Mouse (Mus musculus): Measurements from ENCODE around the gene Ppp3r1. TPM values are rescaled to one million over a fixed set of nuclear protein-coding genes. Genes with fewer than 3 reads are reported as not detected.

Gene Ppp3r1
- total RNA-seq (2015), result 56.9 and 72.0 TPM in 2 replicates
- 57.6 and 69.3 TPM in 2 replicates for total RNA-seq (2017)

DNA sequence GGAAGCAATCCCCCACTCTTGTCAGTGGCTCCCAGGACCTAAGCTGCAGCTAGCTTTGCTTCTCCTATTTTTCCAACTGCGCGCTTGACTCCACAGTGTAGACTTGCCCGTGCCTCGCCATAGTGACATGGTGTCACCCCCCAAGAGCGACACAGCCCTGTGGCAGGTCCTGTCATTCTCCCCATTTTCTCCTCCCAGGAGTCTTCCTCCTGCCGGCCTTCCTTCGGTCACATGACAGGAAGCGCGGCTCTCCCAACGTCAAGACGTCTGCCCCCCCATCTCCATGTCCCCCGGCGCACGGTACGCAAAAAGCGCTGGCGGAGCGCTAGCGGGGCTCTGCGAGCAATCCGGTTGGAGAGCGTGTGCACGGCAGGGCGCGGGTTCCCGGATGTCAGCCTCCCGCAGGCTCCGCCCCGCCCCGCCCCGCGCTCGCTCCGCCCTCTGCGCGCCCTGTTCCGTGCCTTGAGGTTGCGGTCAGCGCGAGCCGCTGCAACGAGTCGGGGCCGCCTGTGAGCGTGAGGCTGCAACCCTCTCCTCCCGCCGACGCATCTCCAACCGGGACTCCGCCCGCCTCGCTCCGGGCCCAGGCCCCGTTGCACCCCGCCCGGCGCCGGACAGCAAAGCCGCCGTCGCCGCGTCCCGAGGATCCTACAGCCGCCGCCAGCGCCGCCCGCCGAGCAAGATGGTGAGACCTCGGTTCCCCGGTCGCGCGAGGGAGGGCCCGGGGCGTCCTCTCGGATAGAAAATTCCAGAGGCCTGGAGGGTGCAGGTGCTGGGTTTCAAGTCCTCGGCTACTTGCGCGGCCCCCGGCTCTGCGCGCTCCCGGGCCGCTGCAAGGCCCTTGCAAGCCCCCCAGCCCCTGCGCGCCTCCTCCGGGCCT lies at the start of gene Ppp3r1:
TSS of gene Ppp3r1 (plus strand) at position 406 of the 880 bp plus-strand sequence.
- ATAC-seq (replicated peaks; ENCODE audit: poor library complexity), result peak; percentile 90

DNA sequence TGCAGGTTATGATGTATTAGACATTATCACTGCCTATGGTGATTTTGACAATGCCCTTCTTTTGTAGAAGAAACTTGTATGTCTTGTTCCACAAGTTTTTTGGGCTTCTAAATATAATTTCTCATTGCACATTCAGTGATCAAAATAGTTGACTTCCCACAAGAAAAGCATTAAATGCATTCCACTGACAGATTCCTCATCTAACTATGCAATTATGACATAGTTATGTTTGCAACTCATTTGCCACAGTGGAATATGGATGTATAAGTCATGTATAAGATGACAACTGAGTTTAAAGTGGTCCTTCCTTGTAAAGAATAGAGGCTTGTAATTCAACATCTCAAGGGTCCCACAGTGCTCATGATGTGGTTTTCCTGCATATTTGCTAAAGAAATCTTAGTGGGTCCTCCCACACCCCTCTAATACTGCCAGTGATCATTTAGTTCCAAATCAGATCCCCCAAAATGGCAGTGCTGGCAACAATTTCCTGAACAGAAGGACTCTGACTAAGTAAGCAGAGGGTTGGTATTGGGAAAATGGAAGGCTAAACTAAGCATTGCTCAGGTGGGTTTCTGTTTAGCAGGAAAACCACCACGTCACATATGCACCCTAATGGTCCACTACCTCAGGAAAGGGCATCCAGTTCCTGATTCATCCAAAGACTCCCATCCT lies 46.5 kb upstream of the Ppp3r1 start:
- no peak for ATAC-seq (replicated peaks; ENCODE audit: poor library complexity)

DNA sequence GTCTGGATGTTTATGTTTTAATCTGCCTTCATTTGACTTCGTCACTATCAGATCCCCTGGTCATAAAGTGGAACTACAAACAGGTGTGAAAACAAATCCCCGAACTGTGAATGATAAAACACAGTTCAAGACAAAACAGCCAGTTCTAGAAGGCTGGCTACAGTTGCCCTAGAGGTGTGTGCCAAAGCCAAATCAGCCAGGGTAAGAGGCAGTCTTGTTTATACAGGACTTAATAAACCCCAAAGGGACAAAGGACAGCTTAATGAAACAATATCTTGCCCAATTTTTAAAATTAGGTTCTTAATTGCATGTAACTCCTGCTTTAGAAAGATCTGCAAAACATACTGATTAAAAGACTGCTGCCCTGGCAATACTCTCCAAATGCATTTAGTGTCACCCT lies 32.6 kb upstream of the Ppp3r1 start:
- ATAC-seq (replicated peaks; ENCODE audit: poor library complexity), result no peak

- ATAC-seq (replicated peaks; ENCODE audit: poor library complexity), result no peak
These were observed 23.4 kb upstream of the Ppp3r1 start for GRCm38 (mm10) chr11:17135638-17136037.

GRCm38 (mm10) chr11:17138306-17139033 lies 20.6 kb upstream of the Ppp3r1 start:
- ATAC-seq (replicated peaks; ENCODE audit: poor library complexity), result no peak

- peak; percentile 7; the same call in 1 of the 2 replicates for ATAC-seq (replicated peaks; ENCODE audit: poor library complexity)
These were observed 727 bp downstream of the Ppp3r1 start for GRCm38 (mm10) chr11:17159738-17160241.

DNA sequence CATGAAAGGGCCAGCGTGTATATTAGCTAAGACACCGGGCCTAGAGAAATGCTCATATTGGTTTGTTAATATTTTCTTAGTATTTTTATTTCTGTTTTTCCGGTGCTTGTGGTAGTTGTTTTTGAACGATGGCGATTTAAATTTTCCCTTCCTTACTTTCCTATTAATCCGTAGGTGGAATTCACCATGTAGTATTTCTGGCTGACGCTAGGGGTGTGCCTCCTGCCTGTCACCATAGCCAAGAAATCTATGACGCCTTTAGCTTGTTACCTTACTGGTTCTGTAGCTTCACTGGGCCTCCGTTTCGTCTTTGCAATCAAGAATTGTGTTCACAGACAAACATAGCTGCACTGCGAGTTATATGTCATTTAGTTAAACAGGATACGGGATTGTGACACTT lies 1.2 kb downstream of the Ppp3r1 start:
- peak; percentile 68 for ATAC-seq (replicated peaks; ENCODE audit: poor library complexity)

GRCm38 (mm10) chr11:17163956-17164355 lies 4.9 kb downstream of the Ppp3r1 start:
- ATAC-seq (replicated peaks; ENCODE audit: poor library complexity), result no peak

- ATAC-seq (replicated peaks; ENCODE audit: poor library complexity), result peak; percentile 54
These were observed 7.6 kb downstream of the Ppp3r1 start for GRCm38 (mm10) chr11:17166627-17167026.

DNA sequence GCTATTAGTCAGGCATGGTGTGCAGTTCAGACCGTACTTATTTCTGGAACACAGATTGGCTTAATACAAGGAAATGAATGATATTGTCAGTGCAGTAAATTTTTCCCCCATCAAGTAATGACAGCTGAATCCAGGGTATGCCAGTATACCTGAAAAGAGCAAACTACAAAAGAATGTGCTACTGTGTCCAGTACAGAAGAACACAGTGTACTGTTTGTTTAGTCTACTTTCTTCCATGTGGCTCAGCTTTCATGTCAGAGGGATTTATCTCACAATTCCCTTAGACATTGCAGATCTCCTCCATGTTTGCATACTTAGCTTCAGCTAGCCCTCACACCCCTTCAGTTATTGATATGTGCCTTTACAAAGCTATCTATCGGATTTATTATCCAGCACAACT lies 10.2 kb downstream of the Ppp3r1 start:
- ATAC-seq (replicated peaks; ENCODE audit: poor library complexity), result no peak

- no peak for ATAC-seq (replicated peaks; ENCODE audit: poor library complexity)
These were observed 12.1 kb downstream of the Ppp3r1 start for GRCm38 (mm10) chr11:17170938-17171729.

DNA sequence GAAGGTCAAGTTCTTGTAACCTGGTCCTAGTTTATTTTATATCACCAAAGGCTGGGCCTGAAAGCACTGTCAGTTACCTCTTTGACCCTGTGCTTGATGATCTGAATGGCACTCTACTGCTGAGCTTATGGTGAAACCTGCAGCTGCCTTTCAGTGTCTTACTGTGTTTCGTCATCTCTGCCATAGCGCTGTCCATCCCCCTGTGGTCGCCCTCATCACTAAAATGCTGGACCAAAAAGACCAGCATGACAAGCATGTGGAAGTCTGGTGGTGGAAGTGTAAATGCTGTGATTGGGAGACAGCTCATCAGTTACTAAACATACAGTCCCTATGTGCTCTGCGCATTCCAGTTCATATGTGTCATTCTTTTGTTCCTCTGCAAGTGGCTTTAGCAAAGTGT lies 13.2 kb downstream of the Ppp3r1 start:
- ATAC-seq (replicated peaks; ENCODE audit: poor library complexity), result peak; percentile 53

DNA sequence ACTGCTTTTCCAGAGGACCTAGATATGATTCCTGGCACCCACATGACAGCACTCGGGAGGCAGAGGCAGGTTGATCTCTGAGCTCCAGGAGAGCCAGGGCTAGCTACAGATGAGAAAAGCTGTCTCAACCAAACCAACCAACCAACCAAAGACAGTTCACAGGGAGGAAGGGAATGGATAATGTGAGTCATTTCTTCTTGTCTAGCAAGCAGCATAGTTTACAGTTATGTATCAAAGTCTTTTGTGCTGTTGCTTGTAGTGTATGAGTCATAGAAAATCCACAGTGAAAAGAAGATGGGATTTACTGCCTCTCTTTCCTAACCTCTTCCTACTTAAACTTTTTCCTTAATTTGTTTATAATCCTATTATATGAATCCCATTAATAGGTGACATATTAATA lies 17.6 kb downstream of the Ppp3r1 start:
- ATAC-seq (replicated peaks; ENCODE audit: poor library complexity), result no peak

- ATAC-seq (replicated peaks; ENCODE audit: poor library complexity), result peak; percentile 90
These were observed 21.7 kb downstream of the Ppp3r1 start for GRCm38 (mm10) chr11:17180753-17181152.

- ATAC-seq (replicated peaks; ENCODE audit: poor library complexity), result no peak
These were observed 22.7 kb downstream of the Ppp3r1 start, which contains the start of gene Wdr92 for GRCm38 (mm10) chr11:17181807-17182206. TSS of gene Wdr92 (plus strand) at chr11:17182107.

- ATAC-seq (replicated peaks; ENCODE audit: poor library complexity), result no peak
These were observed 24.1 kb downstream of the Ppp3r1 start for GRCm38 (mm10) chr11:17183165-17183564.

DNA sequence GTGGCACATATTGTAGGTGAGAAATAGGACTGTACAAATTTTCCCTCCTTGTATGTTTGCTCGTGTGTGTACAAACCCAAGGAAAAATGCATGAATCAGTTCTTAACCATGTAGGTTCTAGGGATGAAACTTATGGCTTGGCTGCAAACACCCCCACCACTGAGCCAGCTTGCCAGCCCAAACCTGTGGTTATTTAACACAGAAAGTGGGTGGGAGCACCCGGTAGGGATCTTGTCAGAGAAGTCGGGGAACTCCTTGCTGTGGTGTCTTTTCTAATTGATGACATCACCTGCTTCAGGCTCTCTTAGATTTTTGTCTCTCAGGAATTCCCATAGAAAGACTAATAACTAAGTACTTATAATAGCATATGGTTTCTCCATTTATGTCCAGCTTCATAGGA lies 28.6 kb downstream of the Ppp3r1 start:
- ATAC-seq (replicated peaks; ENCODE audit: poor library complexity), result no peak

DNA sequence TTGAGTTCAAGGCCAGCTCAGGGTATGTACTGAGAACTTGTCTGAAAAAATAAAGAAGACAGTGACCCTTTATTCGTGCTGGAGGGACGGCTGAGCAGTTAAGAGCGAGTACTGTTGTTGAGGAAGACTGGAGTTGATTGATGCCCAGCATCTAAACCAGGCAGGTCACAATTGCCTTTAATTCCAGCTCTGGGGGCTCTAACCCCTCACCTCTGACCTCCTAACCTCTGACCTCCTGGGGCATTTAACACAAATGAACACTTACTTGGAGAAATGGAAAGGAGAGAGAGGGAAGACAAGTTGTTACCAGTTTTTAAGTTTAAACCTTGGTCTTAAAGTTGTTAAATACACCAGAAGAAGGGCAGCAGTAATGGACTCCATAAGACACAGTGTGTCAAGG lies 29.7 kb downstream of the Ppp3r1 start:
- no peak for ATAC-seq (replicated peaks; ENCODE audit: poor library complexity)

DNA sequence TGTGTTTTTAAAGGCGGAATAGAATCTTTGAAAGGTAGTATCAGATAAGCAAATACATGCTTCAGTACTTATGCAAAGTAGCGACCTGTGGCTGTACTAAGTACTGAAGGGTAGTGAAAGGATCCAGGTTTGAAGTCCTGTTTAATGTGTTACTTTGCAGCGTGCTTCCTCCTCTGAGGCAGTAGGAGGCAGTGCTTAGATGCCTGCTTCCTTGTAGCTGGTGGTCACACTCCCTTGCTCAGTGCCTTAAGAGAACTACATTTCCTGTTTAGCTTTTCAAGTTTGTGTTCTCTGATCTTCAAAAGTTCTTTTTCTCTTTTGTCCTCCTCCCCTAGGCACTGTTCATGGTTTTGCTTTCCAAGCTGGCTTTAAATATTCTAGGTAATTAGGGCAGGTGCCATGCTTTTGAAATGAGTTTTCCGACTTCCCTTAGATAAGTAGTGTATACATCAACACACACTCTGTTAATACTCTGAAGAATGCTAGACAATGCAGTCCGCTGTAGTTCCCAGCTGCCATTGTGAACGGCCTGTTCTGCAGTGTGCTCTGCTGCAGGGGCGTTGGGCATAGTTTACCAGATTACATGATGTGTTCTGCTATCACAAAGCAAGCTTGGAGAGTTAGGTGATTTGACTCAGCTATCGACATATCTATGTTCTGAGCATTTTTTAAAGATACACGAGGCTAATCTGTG lies 33.2 kb downstream of the Ppp3r1 start:
- ATAC-seq (replicated peaks; ENCODE audit: poor library complexity), result peak; percentile 84

DNA sequence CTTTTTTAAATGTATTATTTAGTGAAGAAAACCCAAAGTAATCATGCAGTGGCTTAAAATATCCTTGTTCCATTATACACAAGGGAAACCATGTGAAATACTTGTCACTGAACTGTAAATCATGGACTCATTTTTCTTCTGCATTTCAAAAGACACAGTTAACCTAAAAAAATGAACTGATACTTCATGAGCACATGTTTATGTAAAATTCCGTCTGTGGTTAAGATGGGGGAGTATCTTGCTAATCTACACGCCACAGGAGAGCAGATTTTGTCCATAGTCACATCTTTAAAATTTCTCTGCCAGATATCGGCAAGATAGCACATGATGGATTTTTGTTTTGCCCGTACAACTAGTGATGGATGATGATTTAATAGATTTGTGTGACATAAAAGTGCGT lies 40.1 kb downstream of the Ppp3r1 start:
- no peak for ATAC-seq (replicated peaks; ENCODE audit: poor library complexity)

Measured in megakaryocyte progenitor cell, adult 5-6 weeks (primary cell).